Mouse (Mus musculus): ENCODE measurements around the gene Pigc. TPM values are rescaled to one million over a fixed set of nuclear protein-coding genes. Genes with fewer than 3 reads are reported as not detected.

Gene Pigc
- total and polyA plus RNA-seq, 2 experiments = 7.3 to 9.5 TPM

- no peak for TF ChIP-seq CTCF (IDR thresholded peaks at IDR 0.05; ENCODE audit: low read depth, low read length)
- no peak for TF ChIP-seq POLR2A (IDR thresholded peaks at IDR 0.05; ENCODE audit: extremely low read depth, insufficient read depth, low read length)
- H3K27me3 ChIP-seq (ENCODE audit: control insufficient read depth, insufficient read depth, low read length) = no peaks in the 10 kb centered on the region
- DNase-seq (ENCODE audit: extremely low read depth, low read depth, low spot score) = no peak
- peaks cover 4% of the 10 kb centered on the region; the same call in 1 of the 2 replicates for H3K4me1 ChIP-seq (ENCODE audit: control insufficient read depth, insufficient read depth, low read length)
- no peaks in the 10 kb centered on the region for H3K79me2 ChIP-seq (ENCODE audit: control insufficient read depth, insufficient read depth, low read length)
- H3K9ac ChIP-seq (ENCODE audit: low read depth, low read length) = no peak overlapping the region
- no peaks in the 10 kb centered on the region for H3K36me3 ChIP-seq (ENCODE audit: control insufficient read depth, insufficient read depth, low read length)
- no peak overlapping the region for H3K27ac ChIP-seq (replicated peaks; ENCODE audit: insufficient read depth, low read depth, low read length)
- 92% methylated on average over 8 of the region's 8 CpGs for WGBS
- H3K4me3 ChIP-seq (ENCODE audit: insufficient read depth, low read depth, low read length) = no peak overlapping the region
Measured at GRCm38 (mm10) chr1:162001328-162001727, 32.3 kb downstream of the Pigc start.

GRCm38 (mm10) chr1:162003729-162004517, 34.9 kb downstream of the Pigc start:
- TF ChIP-seq CTCF (IDR thresholded peaks at IDR 0.05; ENCODE audit: low read depth, low read length) = no peak
- no peak for TF ChIP-seq POLR2A (IDR thresholded peaks at IDR 0.05; ENCODE audit: extremely low read depth, insufficient read depth, low read length)
- H3K27me3 ChIP-seq (ENCODE audit: control insufficient read depth, insufficient read depth, low read length) = no peaks in the 10 kb centered on the region
- H3K4me3 ChIP-seq (ENCODE audit: insufficient read depth, low read depth, low read length) = no peak overlapping the region
- peaks cover 4% of the 10 kb centered on the region; the same call in 1 of the 2 replicates for H3K4me1 ChIP-seq (ENCODE audit: control insufficient read depth, insufficient read depth, low read length)
- H3K79me2 ChIP-seq (ENCODE audit: control insufficient read depth, insufficient read depth, low read length) = no peaks in the 10 kb centered on the region
- 82% methylated on average over 14 of the region's 14 CpGs for WGBS
- H3K9ac ChIP-seq (ENCODE audit: low read depth, low read length) = no peak overlapping the region
- no peak overlapping the region for H3K27ac ChIP-seq (replicated peaks; ENCODE audit: insufficient read depth, low read depth, low read length)
- DNase-seq (ENCODE audit: extremely low read depth, low read depth, low spot score) = no peak
- no peaks in the 10 kb centered on the region for H3K36me3 ChIP-seq (ENCODE audit: control insufficient read depth, insufficient read depth, low read length)

- H3K4me3 ChIP-seq (ENCODE audit: insufficient read depth, low read depth, low read length) = no peak overlapping the region
- no peaks in the 10 kb centered on the region for H3K27me3 ChIP-seq (ENCODE audit: control insufficient read depth, insufficient read depth, low read length)
- no peak overlapping the region for H3K9ac ChIP-seq (ENCODE audit: low read depth, low read length)
- TF ChIP-seq CTCF (IDR thresholded peaks at IDR 0.05; ENCODE audit: low read depth, low read length) = no peak
- no peak for TF ChIP-seq POLR2A (IDR thresholded peaks at IDR 0.05; ENCODE audit: extremely low read depth, insufficient read depth, low read length)
- H3K79me2 ChIP-seq (ENCODE audit: control insufficient read depth, insufficient read depth, low read length) = no peaks in the 10 kb centered on the region
- no peaks in the 10 kb centered on the region for H3K36me3 ChIP-seq (ENCODE audit: control insufficient read depth, insufficient read depth, low read length)
- no peak overlapping the region for H3K27ac ChIP-seq (replicated peaks; ENCODE audit: insufficient read depth, low read depth, low read length)
- peaks cover 4% of the 10 kb centered on the region; the same call in 1 of the 2 replicates for H3K4me1 ChIP-seq (ENCODE audit: control insufficient read depth, insufficient read depth, low read length)
- no peak for DNase-seq (ENCODE audit: extremely low read depth, low read depth, low spot score)
- 68% methylated on average over 7 of the region's 7 CpGs for WGBS
Measured at GRCm38 (mm10) chr1:162004518-162004780, 35.5 kb downstream of the Pigc start.

GRCm38 (mm10) chr1:162004821-162005770, 36.1 kb downstream of the Pigc start:
- Histone ChIP-seq H3K4me3 (ENCODE audit: insufficient read depth, low read depth, low read length) (peak overlapping the region; percentile 34), H3K27me3 (ENCODE audit: control insufficient read depth, insufficient read depth, low read length) (no peaks in the 10 kb centered on the region), H3K4me1 (ENCODE audit: control insufficient read depth, insufficient read depth, low read length) (peaks cover 2% of the 10 kb centered on the region; the same call in 1 of the 2 replicates), H3K79me2 (ENCODE audit: control insufficient read depth, insufficient read depth, low read length) (no peaks in the 10 kb centered on the region), H3K36me3 (ENCODE audit: control insufficient read depth, insufficient read depth, low read length) (no peaks in the 10 kb centered on the region), H3K27ac (replicated peaks; ENCODE audit: insufficient read depth, low read depth, low read length) (peak overlapping the region; percentile 17; the same call in 1 of the 2 replicates), H3K9ac (ENCODE audit: low read depth, low read length) (peak overlapping the region; percentile 55)
- DNase-seq (ENCODE audit: extremely low read depth, low read depth, low spot score) = peak; percentile 80
- 19% methylated on average over 23 of the region's 23 CpGs for WGBS
- TF ChIP-seq POLR2A (IDR thresholded peaks at IDR 0.05; ENCODE audit: extremely low read depth, insufficient read depth, low read length) (no peak), CTCF (IDR thresholded peaks at IDR 0.05; ENCODE audit: low read depth, low read length) (peak; percentile 79)

- no peaks in the 10 kb centered on the region for H3K79me2 ChIP-seq (ENCODE audit: control insufficient read depth, insufficient read depth, low read length)
- H3K4me1 ChIP-seq (ENCODE audit: control insufficient read depth, insufficient read depth, low read length) = peaks cover 2% of the 10 kb centered on the region; the same call in 1 of the 2 replicates
- H3K9ac ChIP-seq (ENCODE audit: low read depth, low read length) = no peak overlapping the region
- H3K27me3 ChIP-seq (ENCODE audit: control insufficient read depth, insufficient read depth, low read length) = no peaks in the 10 kb centered on the region
- no peaks in the 10 kb centered on the region for H3K36me3 ChIP-seq (ENCODE audit: control insufficient read depth, insufficient read depth, low read length)
- DNase-seq (ENCODE audit: extremely low read depth, low read depth, low spot score) = no peak
- WGBS = 88% methylated on average over 9 of the region's 9 CpGs
- H3K27ac ChIP-seq (replicated peaks; ENCODE audit: insufficient read depth, low read depth, low read length) = no peak overlapping the region
- H3K4me3 ChIP-seq (ENCODE audit: insufficient read depth, low read depth, low read length) = no peak overlapping the region
- TF ChIP-seq CTCF (IDR thresholded peaks at IDR 0.05; ENCODE audit: low read depth, low read length) (no peak), POLR2A (IDR thresholded peaks at IDR 0.05; ENCODE audit: extremely low read depth, insufficient read depth, low read length) (no peak)
Measured at GRCm38 (mm10) chr1:162006109-162006508, 37.1 kb downstream of the Pigc start.
